ENCODE assay signal across 9 mouse cellular contexts in the genomic region with DNA sequence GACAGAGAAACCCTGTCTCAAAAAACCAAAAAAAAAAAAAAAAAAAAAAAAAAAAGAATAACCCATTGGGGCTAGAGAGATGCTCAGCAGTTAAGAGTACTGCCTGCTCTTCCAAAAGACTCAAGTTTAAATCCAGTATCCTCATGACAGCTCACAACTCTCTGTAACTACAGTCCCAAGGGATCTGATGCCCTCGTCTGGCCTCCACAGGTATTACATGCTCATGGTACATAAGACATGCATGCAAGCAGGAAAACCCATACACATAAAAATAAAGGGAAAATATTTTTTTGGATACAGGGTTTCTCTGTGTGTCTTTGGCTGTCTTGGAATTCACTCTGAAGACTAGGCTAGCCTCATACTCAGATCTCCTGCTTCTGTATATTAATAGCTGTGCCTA.
DNase-seq lines count a peak whose midpoint lies in the region; ATAC-seq and TF ChIP-seq lines count a peak whose summit lies in the region.
"Had no signal": no experiment of that assay in that cellular context is flagged by ENCODE, and none has a peak within 500 bp of the region (broad histone marks: within the 10 kb centered on the region; RNA-seq: fewer than 3 reads in every experiment).

No protein-coding gene starts in this region.

- no peak overlapping the region for H3K9ac ChIP-seq in liver, embryonic 11.5 days (ENCODE audit: low read depth, low read length)
- H3K9ac ChIP-seq: neural tube, embryonic 13.5 days had no signal

- TF ChIP-seq POLR2A in cerebellum, adult 2 months (IDR thresholded peaks at IDR 0.05; ENCODE audit: borderline replicate concordance, insufficient read depth, low read length), result no peak
- no peak for TF ChIP-seq POLR2A in thymus, adult 2 months (IDR thresholded peaks at IDR 0.05; ENCODE audit: control insufficient read depth, extremely low read depth, insufficient read depth, low read length, poor library complexity)

- no peak for ATAC-seq in liver, embryonic 11.5 days (replicated peaks; ENCODE audit: low FRiP score)

- no peaks in the 10 kb centered on the region for H3K4me1 ChIP-seq in cerebellum, adult 2 months (ENCODE audit: control insufficient read depth, insufficient read depth, low read length)
- no peaks in the 10 kb centered on the region; the same call in 1 of the 2 replicates for H3K4me1 ChIP-seq in liver, embryonic 11.5 days (replicated peaks; ENCODE audit: control insufficient read depth, insufficient read depth, low read length)
- no peaks in the 10 kb centered on the region for H3K4me1 ChIP-seq in thymus, adult 2 months (replicated peaks; ENCODE audit: control insufficient read depth, insufficient read depth, low read length)

- no peak overlapping the region for H3K4me2 ChIP-seq in liver, embryonic 11.5 days
- H3K4me2 ChIP-seq: neural tube, embryonic 13.5 days had no signal

- DNase-seq in cerebellum, adult 2 months, result peak in 1 of 2 experiments; percentile 24
- no peak for DNase-seq in cerebellum, adult 11-12 months
- peak; percentile 64 for DNase-seq in liver
- no peak for DNase-seq in liver, embryonic 11.5 days (ENCODE audit: low spot score)
- peak; percentile 69 for DNase-seq in brain, adult 2 months (ENCODE audit: low read depth, low spot score)
- DNase-seq in induced T-regulatory cell, adult 2 months (ENCODE audit: low read depth), result peak; percentile 82
- peak; percentile 78 for DNase-seq in lung, postnatal 14 days
- peak; percentile 78 for DNase-seq in thymus, adult 2 months

- no peaks in the 10 kb centered on the region for H3K9me3 ChIP-seq in liver, embryonic 11.5 days (ENCODE audit: control insufficient read depth, low read length)
- H3K9me3 ChIP-seq: neural tube, embryonic 13.5 days had no signal

- WGBS in cerebellum, adult 2 months, result 10% methylated on average over 1 of the region's 1 CpGs
- WGBS in liver, embryonic 11.5 days, result 15% methylated on average over 1 of the region's 1 CpGs
- WGBS in thymus, adult 2 months, result 20% methylated on average over 1 of the region's 1 CpGs

- no peaks in the 10 kb centered on the region; the same call in 1 of the 2 replicates for H3K27me3 ChIP-seq in cerebellum, adult 2 months (ENCODE audit: control insufficient read depth, insufficient read depth, low read length)
- no peaks in the 10 kb centered on the region for H3K27me3 ChIP-seq in liver, embryonic 11.5 days (replicated peaks; ENCODE audit: control insufficient read depth, insufficient read depth, low read length)
- no peaks in the 10 kb centered on the region for H3K27me3 ChIP-seq in thymus, adult 2 months (ENCODE audit: control insufficient read depth, insufficient read depth, low read length)
- H3K27me3 ChIP-seq: neural tube, embryonic 13.5 days had no signal

- TF ChIP-seq CTCF in cerebellum, adult 2 months (IDR thresholded peaks at IDR 0.05; ENCODE audit: borderline replicate concordance, insufficient read depth, low read depth, low read length), result peak; percentile 34; the same call in 1 of the 2 replicates
- TF ChIP-seq CTCF in thymus, adult 2 months (IDR thresholded peaks at IDR 0.05; ENCODE audit: borderline replicate concordance, control insufficient read depth, extremely low read depth, insufficient read depth, low read length, poor library complexity), result no peak

- no peaks in the 10 kb centered on the region for H3K36me3 ChIP-seq in liver, embryonic 11.5 days (ENCODE audit: control insufficient read depth, insufficient read depth, low read length)
- H3K36me3 ChIP-seq in thymus, adult 2 months (ENCODE audit: control insufficient read depth, insufficient read depth, low read length), result no peaks in the 10 kb centered on the region
- H3K36me3 ChIP-seq: neural tube, embryonic 13.5 days had no signal

- no peak overlapping the region for H3K4me3 ChIP-seq in cerebellum, adult 2 months (replicated peaks; ENCODE audit: insufficient read depth, low read depth, low read length)
- H3K4me3 ChIP-seq in liver, embryonic 11.5 days (ENCODE audit: low read depth, low read length), result no peak overlapping the region
- H3K4me3 ChIP-seq in thymus, adult 2 months (ENCODE audit: control insufficient read depth, insufficient read depth, low read length), result no peak overlapping the region
- H3K4me3 ChIP-seq: neural tube, embryonic 13.5 days had no signal

- H3K27ac ChIP-seq in cerebellum, adult 2 months (ENCODE audit: insufficient read depth, low read length), result no peak overlapping the region
- no peak overlapping the region for H3K27ac ChIP-seq in liver, embryonic 11.5 days (ENCODE audit: low read depth, low read length)
- no peak overlapping the region for H3K27ac ChIP-seq in thymus, adult 2 months (ENCODE audit: control insufficient read depth, insufficient read depth, low read length)
- H3K27ac ChIP-seq: neural tube, embryonic 13.5 days had no signal

Comparison
In these comparisons a context has a peak if more than half of its experiments do, and no peak if none do; other contexts are left out.
1. DNase-seq: peak in liver (single experiment), brain, adult 2 months (single experiment), induced T-regulatory cell, adult 2 months (single experiment), lung, postnatal 14 days (single experiment) and thymus, adult 2 months (single experiment); none in cerebellum, adult 11-12 months (single experiment) and liver, embryonic 11.5 days (single experiment).